Mouse (Mus musculus) MEL (cell line): ENCODE data around the gene Rps6kc1.

ENCODE experiments used
- BHLHE40 ChIP-seq: IDR thresholded peaks from 2 replicates; pipeline ENCODE4 v1.6.1; 2012; ENCODE audit warnings: low read depth, mild to moderate bottlenecking, inconsistent platforms, low read length, improper control_type of control experiment, borderline replicate concordance
- CTCF ChIP-seq, 3 experiments: IDR thresholded peaks in 2 of 3; conservative IDR thresholded peaks in 1 of 3; 2 replicates each; pipeline ENCODE4 v1.5.1; 2011 to 2012; ENCODE audit warnings: low read length in 3 of 3, low read depth in 2 of 3, mild to moderate bottlenecking in 2 of 3, improper control_type of control experiment in 1 of 3, inconsistent platforms in 1 of 3, mixed read lengths in 1 of 3, moderate library complexity in 1 of 3; ENCODE audit not compliant: control insufficient read depth in 1 of 3, insufficient read depth in 1 of 3, poor library complexity in 1 of 3, severe bottlenecking in 1 of 3
- ELF1 ChIP-seq: IDR thresholded peaks from 2 replicates; pipeline ENCODE4 v1.6.1; 2014; ENCODE audit warnings: low read depth, mild to moderate bottlenecking, inconsistent platforms, low read length, improper control_type of control experiment, moderate library complexity
- EP300 ChIP-seq, 2 experiments: IDR thresholded peaks; 2 replicates each; pipeline ENCODE4 v1.6.1; 2011; ENCODE audit warnings: improper control_type of control experiment in 2 of 2, low read length in 2 of 2, low read depth in 1 of 2, mild to moderate bottlenecking in 1 of 2
- GABPA ChIP-seq: IDR thresholded peaks from 2 replicates; pipeline ENCODE4 v1.6.1; 2012; ENCODE audit warnings: low read depth, mild to moderate bottlenecking, inconsistent platforms, low read length, improper control_type of control experiment, moderate library complexity
- NELFE ChIP-seq: IDR thresholded peaks from 2 replicates; pipeline ENCODE4 v1.6.1; 2011; ENCODE audit warnings: low read depth, low read length, improper control_type of control experiment
- POLR2A ChIP-seq, 2 experiments: IDR thresholded peaks; 2 replicates each; pipeline ENCODE4 v1.6.1; 2011 to 2012; ENCODE audit warnings: low read length in 2 of 2, mild to moderate bottlenecking in 2 of 2, control low read depth in 1 of 2, improper control_type of control experiment in 1 of 2, low read depth in 1 of 2, moderate library complexity in 1 of 2; ENCODE audit not compliant: control insufficient read depth in 1 of 2, insufficient read depth in 1 of 2, poor library complexity in 1 of 2
- POLR2AphosphoS2 ChIP-seq: IDR thresholded peaks from 2 replicates; pipeline ENCODE4 v1.6.1; 2011; ENCODE audit warnings: low read length, improper control_type of control experiment
- UBTF ChIP-seq: IDR thresholded peaks from 2 replicates; pipeline ENCODE4 v1.6.1; 2012; ENCODE audit warnings: low read depth, mild to moderate bottlenecking, inconsistent platforms, low read length, improper control_type of control experiment, moderate library complexity, borderline replicate concordance; ENCODE audit not compliant: insufficient read depth
- USF1 ChIP-seq: IDR thresholded peaks from 2 replicates; pipeline ENCODE4 v1.6.1; 2014; ENCODE audit warnings: low read depth, mild to moderate bottlenecking, inconsistent platforms, low read length, improper control_type of control experiment, moderate library complexity
- ZC3H11A ChIP-seq: IDR thresholded peaks from 2 replicates; pipeline ENCODE4 v1.6.1; 2012; ENCODE audit warnings: low read depth, mild to moderate bottlenecking, inconsistent platforms, low read length, improper control_type of control experiment

DNA sequence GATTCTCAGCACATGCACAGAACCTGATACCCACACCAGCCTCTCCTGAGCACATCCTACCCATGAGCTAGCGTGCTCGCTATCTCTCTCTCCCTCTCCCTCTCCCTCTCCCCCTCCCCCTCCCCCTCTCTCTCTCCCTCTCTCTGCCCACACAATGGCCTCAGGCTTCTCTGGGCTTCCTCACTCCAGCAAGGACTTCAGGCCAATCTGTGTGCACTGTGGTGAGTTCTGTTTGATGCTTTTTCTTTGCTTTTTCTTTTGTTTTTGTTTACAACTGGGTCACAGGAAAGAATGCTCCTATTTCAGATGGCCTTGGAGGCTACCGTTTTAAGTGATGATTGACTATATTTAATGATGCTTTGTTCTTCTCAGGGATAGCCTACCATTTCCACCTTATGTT is 62.9 kb downstream of the Rps6kc1 start:
- TF ChIP-seq UBTF (no peak), CTCF (IDR thresholded peaks at IDR 0.05 in 2 of 3, conservative IDR thresholded peaks at IDR 0.05 in 1 of 3; ENCODE audit: control insufficient read depth in 1 of 3, insufficient read depth in 1 of 3, low read depth in 2 of 3, low read length in 3 of 3, poor library complexity in 1 of 3, severe bottlenecking in 1 of 3) (no peak), NELFE (no peak), ZC3H11A (no peak), ELF1 (no peak), GABPA (no peak), BHLHE40 (no peak), POLR2A (IDR thresholded peaks at IDR 0.05; ENCODE audit: control insufficient read depth in 1 of 2, insufficient read depth in 1 of 2, low read depth in 1 of 2, low read length in 2 of 2, poor library complexity in 1 of 2) (no peak), USF1 (no peak), EP300 (IDR thresholded peaks at IDR 0.05; ENCODE audit: low read depth in 1 of 2, low read length in 2 of 2) (no peak), POLR2AphosphoS2 (no peak)
